Mouse (Mus musculus) erythroblast, embryonic 14.5 days (primary cell): ENCODE measurements around the gene Ntn5.

Experiments used
- GATA1 ChIP-seq: IDR thresholded peaks from 2 replicates; pipeline ENCODE4 v1.6.1; 2012; ENCODE audit warnings: low read length, inconsistent platforms, mixed read lengths
- TAL1 ChIP-seq: IDR thresholded peaks from 3 replicates; pipeline ENCODE4 v1.6.1; 2012; ENCODE audit warnings: low read length, inconsistent platforms, mixed read lengths

GRCm38 (mm10) chr7:45642083-45642482, 41.7 kb upstream of the Ntn5 start:
- TF ChIP-seq GATA1, result no peak
- no peak for TF ChIP-seq TAL1
